ENCODE assay signal across 25 mouse cellular contexts in genomic region chr14:19020102-19020501, GRCm38 (mm10).
DNase-seq lines count a peak whose midpoint lies in the region; ATAC-seq and TF ChIP-seq lines count a peak whose summit lies in the region.
"Had no signal": no experiment of that assay in that cellular context is flagged by ENCODE, and none has a peak within 500 bp of the region (broad histone marks: within the 10 kb centered on the region; RNA-seq: fewer than 3 reads in every experiment).

No protein-coding gene starts in this region.

- H3K4me2 ChIP-seq in lung, postnatal 0 days (replicated peaks; ENCODE audit: low read depth, low read length) = no peak overlapping the region
- H3K4me2 ChIP-seq: embryonic facial prominence, embryonic 12.5 days; forebrain, embryonic 13.5 days; forebrain, embryonic 15.5 days had no signal

- no peak overlapping the region for H3K27ac ChIP-seq in lung, postnatal 0 days (ENCODE audit: low read length)
- H3K27ac ChIP-seq: embryonic facial prominence, embryonic 10.5 days; embryonic facial prominence, embryonic 12.5 days; forebrain, embryonic 13.5 days; forebrain, embryonic 15.5 days had no signal

- H3K9me3 ChIP-seq in lung, postnatal 0 days (ENCODE audit: low read length) = no peaks in the 10 kb centered on the region
- H3K9me3 ChIP-seq: embryonic facial prominence, embryonic 10.5 days; embryonic facial prominence, embryonic 12.5 days; forebrain, embryonic 13.5 days; forebrain, embryonic 15.5 days; G1E had no signal

- TF ChIP-seq CTCF in lung, postnatal 0 days (IDR thresholded peaks at IDR 0.05) = no peak

- ATAC-seq in common myeloid progenitor, adult 5-6 weeks (replicated peaks; ENCODE audit: low read depth, poor library complexity, severe bottlenecking) = peak; percentile 58; the same call in 1 of the 2 replicates
- peak; percentile 40; the same call in 1 of the 2 replicates for ATAC-seq in megakaryocyte, adult 5-6 weeks (ENCODE audit: poor library complexity, severe bottlenecking)
- ATAC-seq in lung, postnatal 0 days = no peak
- ATAC-seq: forebrain, embryonic 13.5 days; forebrain, embryonic 15.5 days; forebrain, postnatal 0 days had no signal

- 16% methylated on average over 2 of the region's 2 CpGs for WGBS in lung, postnatal 0 days

- no peak overlapping the region for H3K4me3 ChIP-seq in lung, postnatal 0 days (ENCODE audit: low read depth, low read length)
- H3K4me3 ChIP-seq: embryonic facial prominence, embryonic 10.5 days; embryonic facial prominence, embryonic 12.5 days; forebrain, embryonic 13.5 days; forebrain, embryonic 15.5 days had no signal

- H3K27me3 ChIP-seq in lung, postnatal 0 days (replicated peaks; ENCODE audit: insufficient read depth, low read length) = no peaks in the 10 kb centered on the region
- H3K27me3 ChIP-seq: CH12.LX; embryonic facial prominence, embryonic 12.5 days; forebrain, embryonic 13.5 days; forebrain, embryonic 15.5 days had no signal

- peak; percentile 6 for DNase-seq in thymus, postnatal 0 days (ENCODE audit: low spot score)
- no peak for DNase-seq in thymus, postnatal 4 days
- peak; percentile 14 for DNase-seq in CD4-positive helper T cell, adult 2 months (ENCODE audit: low read depth, low spot score)
- DNase-seq in right cerebral cortex, postnatal 10 days (ENCODE audit: low spot score in 2 of 2) = no peak
- no peak for DNase-seq in lung, postnatal 0 days (ENCODE audit: low spot score)
- no peak for DNase-seq in frontal cortex, postnatal 36 days (ENCODE audit: low spot score in 2 of 2)
- DNase-seq: adrenal gland, adult 2 months; adrenal gland, postnatal 10 days; adrenal gland, postnatal 25 days; B cell, adult 2 months; cerebellum, adult 11 months; cerebellum, adult 18-20 months; cerebellum, adult 8-10 months; cerebellum, adult 9-11 months; cerebellum, postnatal 14 days; cerebellum, postnatal 36 days; forebrain, postnatal 0 days had no signal

- no peak overlapping the region for H3K9ac ChIP-seq in lung, postnatal 0 days (replicated peaks; ENCODE audit: low read depth)
- H3K9ac ChIP-seq: embryonic facial prominence, embryonic 12.5 days; forebrain, embryonic 13.5 days; forebrain, embryonic 15.5 days; forebrain, postnatal 0 days had no signal

- H3K36me3 ChIP-seq in lung, postnatal 0 days (ENCODE audit: insufficient read depth, low read length) = no peaks in the 10 kb centered on the region
- H3K36me3 ChIP-seq: embryonic facial prominence, embryonic 10.5 days; embryonic facial prominence, embryonic 12.5 days; forebrain, embryonic 15.5 days; G1E had no signal

- no peak for TF ChIP-seq EP300 in lung, postnatal 0 days (IDR thresholded peaks at IDR 0.05)

- H3K4me1 ChIP-seq in lung, postnatal 0 days (ENCODE audit: insufficient read depth, low read depth, low read length) = no peaks in the 10 kb centered on the region
- H3K4me1 ChIP-seq: embryonic facial prominence, embryonic 10.5 days; embryonic facial prominence, embryonic 12.5 days; forebrain, embryonic 13.5 days; forebrain, embryonic 15.5 days had no signal

Comparison
In these comparisons a context has a peak if more than half of its experiments do, and no peak if none do; other contexts are left out.
1. DNase-seq: peak in thymus, postnatal 0 days (single experiment) and CD4-positive helper T cell, adult 2 months (single experiment); none in thymus, postnatal 4 days (single experiment), right cerebral cortex, postnatal 10 days (0 of 2), lung, postnatal 0 days (single experiment) and frontal cortex, postnatal 36 days (0 of 2).